25 mouse cellular contexts compared by ENCODE assay signal in the genomic region with DNA sequence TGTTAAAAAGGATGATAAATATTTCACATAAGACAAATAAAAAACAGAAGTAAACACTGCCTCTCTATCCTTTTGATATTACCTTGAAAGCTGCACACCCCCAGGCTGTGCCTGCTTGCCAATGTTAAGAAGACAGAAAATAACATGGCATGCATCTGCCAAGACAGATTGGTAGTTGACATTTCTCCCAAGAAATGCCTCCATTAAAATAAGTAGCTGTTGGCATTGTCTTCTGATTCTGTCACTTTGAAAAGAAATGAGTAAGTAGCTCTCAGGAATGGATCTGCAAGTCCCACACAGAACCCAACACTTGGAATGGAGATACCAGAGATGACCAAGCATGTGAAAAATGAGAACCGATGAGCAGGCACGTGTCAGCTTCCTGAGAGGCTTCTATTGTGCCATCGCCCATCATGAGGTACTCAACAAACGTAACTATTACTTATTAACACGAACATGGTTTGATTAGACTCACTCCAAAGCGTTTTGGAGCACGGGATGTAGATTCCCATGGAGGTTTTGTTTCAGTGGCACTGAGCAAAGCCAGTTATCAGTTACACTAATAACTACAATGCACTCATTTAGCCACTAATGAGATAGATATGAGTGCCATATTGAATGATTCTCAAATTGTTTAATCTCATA.
"Had no signal": no experiment of that assay in that cellular context is flagged by ENCODE, and none has a peak within 500 bp of the region (broad histone marks: within the 10 kb centered on the region; RNA-seq: fewer than 3 reads in every experiment).

No protein-coding gene starts in this region.

- DNase-seq: kidney, adult 11 months; kidney, adult 8-10 months; kidney, postnatal 10 days; kidney, postnatal 4 days; left cerebral cortex, postnatal 4 days; liver, postnatal 0 days; lung, embryonic 14.5 days; retina, postnatal 1 day; right cerebral cortex, postnatal 25 days; spleen, adult 18-20 months; thymus, adult 2 months; thymus, postnatal 14 days; thymus, postnatal 4 days had no signal

- H3K4me3 ChIP-seq: kidney, embryonic 15.5 days; limb, embryonic 12.5 days; limb, embryonic 15.5 days; midbrain, embryonic 12.5 days; myocyte; neural tube, embryonic 13.5 days; stomach, embryonic 15.5 days had no signal

- H3K9ac ChIP-seq: kidney, embryonic 15.5 days; limb, embryonic 12.5 days; limb, embryonic 15.5 days; liver, embryonic 14.5 days; liver, postnatal 0 days; lung, embryonic 14.5 days; midbrain, embryonic 12.5 days; neural tube, embryonic 13.5 days; stomach, embryonic 15.5 days had no signal

- H3K36me3 ChIP-seq: kidney, embryonic 15.5 days; limb, embryonic 12.5 days; limb, embryonic 15.5 days; midbrain, embryonic 12.5 days; neural tube, embryonic 13.5 days; stomach, embryonic 15.5 days had no signal

- H3K4me1 ChIP-seq: limb, embryonic 12.5 days; limb, embryonic 15.5 days; stomach, embryonic 15.5 days had no signal

- ATAC-seq: liver, postnatal 0 days; lung, postnatal 0 days; midbrain, embryonic 16.5 days had no signal

- H3K4me2 ChIP-seq: kidney, embryonic 15.5 days; limb, embryonic 12.5 days; limb, embryonic 15.5 days; liver, embryonic 11.5 days; lung, embryonic 14.5 days; midbrain, embryonic 12.5 days; neural tube, embryonic 13.5 days; stomach, embryonic 15.5 days had no signal

- H3K27ac ChIP-seq: kidney, embryonic 15.5 days; limb, embryonic 12.5 days; limb, embryonic 15.5 days; liver, embryonic 14.5 days; macrophage; midbrain, embryonic 12.5 days; neural tube, embryonic 13.5 days; stomach, embryonic 15.5 days had no signal

- H3K9me3 ChIP-seq: kidney, embryonic 15.5 days; limb, embryonic 12.5 days; limb, embryonic 15.5 days; midbrain, embryonic 12.5 days; neural tube, embryonic 13.5 days; stomach, embryonic 15.5 days had no signal

- H3K27me3 ChIP-seq: kidney, embryonic 15.5 days; limb, embryonic 12.5 days; limb, embryonic 15.5 days; midbrain, embryonic 12.5 days; neural tube, embryonic 13.5 days; stomach, embryonic 15.5 days had no signal
